ENCODE assay signal across 11 mouse cellular contexts in the genomic region with DNA sequence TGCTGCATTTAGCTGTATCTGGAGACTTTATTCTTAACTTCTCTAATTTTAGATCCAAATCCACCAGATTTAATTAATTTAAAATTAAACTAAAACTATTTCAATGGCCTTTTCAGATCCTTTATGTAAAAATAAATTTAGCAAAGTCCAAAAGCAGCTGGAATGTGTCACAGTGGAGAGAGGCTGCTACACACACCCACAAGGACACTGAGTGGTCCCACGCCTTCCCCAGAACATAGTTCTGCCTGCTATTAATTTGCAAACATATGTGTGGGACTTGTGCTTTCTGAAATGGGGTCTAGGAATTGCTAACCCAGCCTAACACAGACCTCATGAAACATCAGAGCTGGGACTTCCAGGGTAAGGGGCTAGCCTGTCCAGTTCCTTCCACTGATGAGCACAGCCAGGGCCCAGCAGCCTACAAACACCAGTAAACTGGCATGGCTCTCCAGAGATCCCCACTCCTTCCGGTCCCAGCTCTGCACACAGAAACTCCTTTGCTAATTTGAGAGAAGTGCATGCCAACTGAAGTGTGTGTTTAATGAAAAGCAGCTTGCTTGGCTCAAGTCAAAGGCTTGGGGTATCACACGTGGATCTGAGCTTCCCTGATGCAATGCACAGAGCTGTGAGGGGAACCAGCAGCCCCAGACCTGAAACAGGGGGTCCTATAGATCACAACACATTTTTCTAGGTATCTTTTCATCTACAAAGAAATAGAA.
DNase-seq lines count a peak whose midpoint lies in the region; ATAC-seq and TF ChIP-seq lines count a peak whose summit lies in the region.
"Had no signal": no experiment of that assay in that cellular context is flagged by ENCODE, and none has a peak within 500 bp of the region (broad histone marks: within the 10 kb centered on the region; RNA-seq: fewer than 3 reads in every experiment).

No protein-coding gene starts in this region.

- TF ChIP-seq CTCF in heart, postnatal 0 days (IDR thresholded peaks at IDR 0.05; ENCODE audit: low read depth) = no peak

- no peak for DNase-seq in hindbrain, embryonic 14.5 days (ENCODE audit: low spot score)
- peak; percentile 56 for DNase-seq in embryo, embryonic 10.5 days (ENCODE audit: low spot score)
- DNase-seq in heart, postnatal 0 days (ENCODE audit: low spot score) = no peak
- peak; percentile 68 for DNase-seq in lung, postnatal 36 days
- DNase-seq: right cerebral cortex, postnatal 25 days had no signal

- ATAC-seq in hindbrain, embryonic 14.5 days (ENCODE audit: low FRiP score) = no peak
- ATAC-seq in hindbrain, embryonic 13.5 days (ENCODE audit: low FRiP score) = no peak
- no peak for ATAC-seq in heart, postnatal 0 days (ENCODE audit: insufficient read depth, low read depth)
- ATAC-seq in cerebellum, adult (ENCODE audit: insufficient number of reproducible peaks, low FRiP score, low TSS enrichment) = no peak
- ATAC-seq in forebrain, embryonic 16.5 days = no peak
- ATAC-seq: midbrain, embryonic 15.5 days had no signal

- no peak overlapping the region for H3K4me3 ChIP-seq in hindbrain, embryonic 14.5 days (replicated peaks; ENCODE audit: low read length)
- H3K4me3 ChIP-seq in hindbrain, embryonic 13.5 days = no peak overlapping the region
- H3K4me3 ChIP-seq in heart, postnatal 0 days (ENCODE audit: low read depth, low read length) = no peak overlapping the region
- H3K4me3 ChIP-seq in forebrain, embryonic 16.5 days (replicated peaks; ENCODE audit: low read length) = no peak overlapping the region
- H3K4me3 ChIP-seq: hindbrain, embryonic 15.5 days; midbrain, embryonic 15.5 days had no signal

- no peaks in the 10 kb centered on the region for H3K36me3 ChIP-seq in hindbrain, embryonic 14.5 days (replicated peaks; ENCODE audit: control insufficient read depth, insufficient read depth)
- no peaks in the 10 kb centered on the region for H3K36me3 ChIP-seq in hindbrain, embryonic 13.5 days
- no peaks in the 10 kb centered on the region for H3K36me3 ChIP-seq in heart, postnatal 0 days (replicated peaks; ENCODE audit: control insufficient read depth, insufficient read depth, low read length)
- no peaks in the 10 kb centered on the region for H3K36me3 ChIP-seq in forebrain, embryonic 16.5 days (ENCODE audit: control insufficient read depth, insufficient read depth)
- H3K36me3 ChIP-seq: G1E; hindbrain, embryonic 15.5 days; midbrain, embryonic 15.5 days had no signal

- TF ChIP-seq EP300 in heart, postnatal 0 days (IDR thresholded peaks at IDR 0.05; ENCODE audit: low read depth) = no peak

- peak overlapping the region; percentile 14; the same call in 1 of the 2 replicates for H3K27ac ChIP-seq in hindbrain, embryonic 14.5 days
- no peak overlapping the region for H3K27ac ChIP-seq in hindbrain, embryonic 13.5 days
- peak overlapping the region; percentile 44 for H3K27ac ChIP-seq in heart, postnatal 0 days (ENCODE audit: low read depth)
- H3K27ac ChIP-seq in forebrain, embryonic 16.5 days (ENCODE audit: low read length) = no peak overlapping the region
- H3K27ac ChIP-seq: hindbrain, embryonic 15.5 days; midbrain, embryonic 15.5 days had no signal

- 0 out of 2 replicates have a peak, but pooled peaks cover 2% of the 10 kb centered on the region for H3K4me1 ChIP-seq in hindbrain, embryonic 14.5 days (replicated peaks; ENCODE audit: control insufficient read depth, insufficient read depth, low read length)
- peaks cover 25% of the 10 kb centered on the region for H3K4me1 ChIP-seq in hindbrain, embryonic 13.5 days (replicated peaks)
- H3K4me1 ChIP-seq in heart, postnatal 0 days (ENCODE audit: control insufficient read depth, insufficient read depth) = peaks cover 16% of the 10 kb centered on the region
- peaks cover 11% of the 10 kb centered on the region; the same call in 1 of the 2 replicates for H3K4me1 ChIP-seq in forebrain, embryonic 16.5 days (replicated peaks; ENCODE audit: control insufficient read depth, insufficient read depth, low read length)
- H3K4me1 ChIP-seq: midbrain, embryonic 15.5 days had no signal

- H3K9ac ChIP-seq in hindbrain, embryonic 14.5 days = no peak overlapping the region
- no peak overlapping the region for H3K9ac ChIP-seq in hindbrain, embryonic 13.5 days
- H3K9ac ChIP-seq in heart, postnatal 0 days (replicated peaks; ENCODE audit: low read depth, low read length) = no peak overlapping the region
- H3K9ac ChIP-seq in forebrain, embryonic 16.5 days (replicated peaks; ENCODE audit: low read depth, low read length) = no peak overlapping the region
- H3K9ac ChIP-seq: hindbrain, embryonic 15.5 days; midbrain, embryonic 15.5 days had no signal

- H3K4me2 ChIP-seq in hindbrain, embryonic 14.5 days (replicated peaks) = no peak overlapping the region
- no peak overlapping the region for H3K4me2 ChIP-seq in hindbrain, embryonic 13.5 days
- H3K4me2 ChIP-seq in heart, postnatal 0 days (ENCODE audit: low read depth, low read length) = no peak overlapping the region
- H3K4me2 ChIP-seq in forebrain, embryonic 16.5 days (ENCODE audit: low read length) = no peak overlapping the region
- H3K4me2 ChIP-seq: hindbrain, embryonic 15.5 days; midbrain, embryonic 15.5 days had no signal

- H3K27me3 ChIP-seq in hindbrain, embryonic 14.5 days (ENCODE audit: control insufficient read depth, insufficient read depth, low read length) = no peaks in the 10 kb centered on the region
- no peaks in the 10 kb centered on the region for H3K27me3 ChIP-seq in hindbrain, embryonic 13.5 days
- no peaks in the 10 kb centered on the region for H3K27me3 ChIP-seq in heart, postnatal 0 days (ENCODE audit: control insufficient read depth, insufficient read depth, low read length)
- no peaks in the 10 kb centered on the region for H3K27me3 ChIP-seq in forebrain, embryonic 16.5 days (replicated peaks; ENCODE audit: control insufficient read depth, insufficient read depth, low read length)
- H3K27me3 ChIP-seq: hindbrain, embryonic 15.5 days; midbrain, embryonic 15.5 days had no signal

- whole genome bisulfite sequencing in hindbrain, embryonic 14.5 days = 71% methylated on average over 3 of the region's 3 CpGs
- 76% methylated on average over 3 of the region's 3 CpGs for WGBS in hindbrain, embryonic 13.5 days
- 41% methylated on average over 3 of the region's 3 CpGs for WGBS in heart, postnatal 0 days
- 34% methylated on average over 3 of the region's 3 CpGs for WGBS in forebrain, embryonic 16.5 days

- H3K9me3 ChIP-seq in hindbrain, embryonic 14.5 days (ENCODE audit: control insufficient read depth, low read length) = no peaks in the 10 kb centered on the region
- no peaks in the 10 kb centered on the region for H3K9me3 ChIP-seq in hindbrain, embryonic 13.5 days
- no peaks in the 10 kb centered on the region for H3K9me3 ChIP-seq in heart, postnatal 0 days (replicated peaks; ENCODE audit: control insufficient read depth, low read length)
- H3K9me3 ChIP-seq in forebrain, embryonic 16.5 days (ENCODE audit: control insufficient read depth, low read length) = no peaks in the 10 kb centered on the region
- H3K9me3 ChIP-seq: G1E; hindbrain, embryonic 15.5 days; midbrain, embryonic 15.5 days had no signal

Comparison
In these comparisons a context has a peak if more than half of its experiments do, and no peak if none do; other contexts are left out.
1. H3K27ac ChIP-seq: peak in hindbrain, embryonic 14.5 days (single experiment) and heart, postnatal 0 days (single experiment); none in hindbrain, embryonic 13.5 days (single experiment) and forebrain, embryonic 16.5 days (single experiment).
2. DNase-seq: peak in embryo, embryonic 10.5 days (single experiment) and lung, postnatal 36 days (single experiment); none in hindbrain, embryonic 14.5 days (single experiment) and heart, postnatal 0 days (single experiment).